Mouse (Mus musculus): ENCODE data around the gene Gm38392. TPM values are rescaled to one million over a fixed set of nuclear protein-coding genes. Genes with fewer than 3 reads are reported as not detected.

Gm38392 gene
- polyA plus RNA-seq, 1 experiment, result 0.48 TPM

GRCm38 (mm10) chr3:88237556-88238194 is 49.3 kb downstream of the Gm38392 start:
- no peak overlapping the region for H3K27ac ChIP-seq (ENCODE audit: insufficient read depth, low read depth, low read length)
- H3K4me1 ChIP-seq (ENCODE audit: control insufficient read depth, insufficient read depth, low read length), result no peaks in the 10 kb centered on the region
- TF ChIP-seq POLR2A (IDR thresholded peaks at IDR 0.05; ENCODE audit: borderline replicate concordance, low read depth, low read length) (no peak), CTCF (IDR thresholded peaks at IDR 0.05; ENCODE audit: low read depth, low read length) (no peak)
- H3K4me3 ChIP-seq (ENCODE audit: insufficient read depth, low read length), result no peak overlapping the region

- H3K27ac ChIP-seq (ENCODE audit: insufficient read depth, low read depth, low read length), result no peak overlapping the region
- H3K4me3 ChIP-seq (ENCODE audit: insufficient read depth, low read length), result no peak overlapping the region
- no peaks in the 10 kb centered on the region for H3K4me1 ChIP-seq (ENCODE audit: control insufficient read depth, insufficient read depth, low read length)
- TF ChIP-seq POLR2A (IDR thresholded peaks at IDR 0.05; ENCODE audit: borderline replicate concordance, low read depth, low read length) (no peak), CTCF (IDR thresholded peaks at IDR 0.05; ENCODE audit: low read depth, low read length) (no peak)
Measured at GRCm38 (mm10) chr3:88237161-88237555, 49.9 kb downstream of the Gm38392 start.

DNA sequence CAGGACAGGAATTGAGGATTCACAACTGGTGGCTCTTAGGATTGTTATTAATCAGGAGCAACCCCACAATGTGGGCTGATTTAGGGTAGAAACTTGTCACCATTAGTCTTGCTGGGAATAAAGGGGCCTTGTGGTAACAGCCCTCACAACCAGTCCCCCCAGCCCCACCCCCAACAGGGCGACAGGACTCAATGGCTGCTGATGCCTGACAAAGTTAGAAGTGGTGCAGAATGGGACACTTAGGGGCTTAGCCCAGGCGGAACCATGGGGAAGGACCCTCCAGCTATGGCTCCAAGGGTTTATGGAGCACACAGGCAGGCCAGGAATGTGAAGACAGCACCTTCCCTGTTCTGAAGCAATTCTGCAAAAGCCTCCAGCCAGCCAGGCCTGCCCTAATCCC is 51.4 kb downstream of the Gm38392 start:
- Histone ChIP-seq H3K27ac (ENCODE audit: insufficient read depth, low read depth, low read length) (no peak overlapping the region), H3K4me1 (ENCODE audit: control insufficient read depth, insufficient read depth, low read length) (peaks cover 8% of the 10 kb centered on the region), H3K4me3 (ENCODE audit: insufficient read depth, low read length) (no peak overlapping the region)
- TF ChIP-seq CTCF (IDR thresholded peaks at IDR 0.05; ENCODE audit: low read depth, low read length) (no peak), POLR2A (IDR thresholded peaks at IDR 0.05; ENCODE audit: borderline replicate concordance, low read depth, low read length) (no peak)

DNA sequence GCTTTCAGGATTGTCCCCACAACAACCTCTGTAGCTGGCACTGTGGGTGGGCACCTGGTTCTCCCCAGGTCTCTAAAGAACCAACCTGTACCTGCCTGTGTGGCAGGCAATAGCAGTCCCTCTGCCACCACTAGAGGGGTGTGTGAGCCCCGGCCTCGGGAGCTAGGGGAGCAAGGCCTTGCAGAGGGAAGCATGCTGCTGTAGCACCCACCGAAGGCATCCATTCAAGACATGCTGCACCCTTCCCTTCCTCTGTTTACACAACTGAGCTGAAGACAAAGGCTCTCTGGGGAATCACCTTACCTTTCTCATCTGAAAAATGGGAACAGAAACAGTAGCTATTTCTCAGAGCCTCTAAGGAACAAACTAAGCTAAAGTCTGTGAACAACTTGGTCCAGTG is 51.8 kb downstream of the Gm38392 start:
- H3K4me1 ChIP-seq (ENCODE audit: control insufficient read depth, insufficient read depth, low read length), result peaks cover 8% of the 10 kb centered on the region
- TF ChIP-seq CTCF (IDR thresholded peaks at IDR 0.05; ENCODE audit: low read depth, low read length) (0 out of 2 replicates have a peak, but pooled peaks have one; percentile 18), POLR2A (IDR thresholded peaks at IDR 0.05; ENCODE audit: borderline replicate concordance, low read depth, low read length) (no peak)
- no peak overlapping the region for H3K4me3 ChIP-seq (ENCODE audit: insufficient read depth, low read length)

GRCm38 (mm10) chr3:88234041-88234440 is 53.0 kb downstream of the Gm38392 start:
- no peak overlapping the region for H3K27ac ChIP-seq (ENCODE audit: insufficient read depth, low read depth, low read length)
- TF ChIP-seq CTCF (IDR thresholded peaks at IDR 0.05; ENCODE audit: low read depth, low read length) (no peak), POLR2A (IDR thresholded peaks at IDR 0.05; ENCODE audit: borderline replicate concordance, low read depth, low read length) (no peak)
- peaks cover 8% of the 10 kb centered on the region for H3K4me1 ChIP-seq (ENCODE audit: control insufficient read depth, insufficient read depth, low read length)
- no peak overlapping the region for H3K4me3 ChIP-seq (ENCODE audit: insufficient read depth, low read length)

More for the DNA sequence above, 51.8 kb downstream of the Gm38392 start:
- no peak overlapping the region for H3K27ac ChIP-seq (ENCODE audit: insufficient read depth, low read depth, low read length)

DNA sequence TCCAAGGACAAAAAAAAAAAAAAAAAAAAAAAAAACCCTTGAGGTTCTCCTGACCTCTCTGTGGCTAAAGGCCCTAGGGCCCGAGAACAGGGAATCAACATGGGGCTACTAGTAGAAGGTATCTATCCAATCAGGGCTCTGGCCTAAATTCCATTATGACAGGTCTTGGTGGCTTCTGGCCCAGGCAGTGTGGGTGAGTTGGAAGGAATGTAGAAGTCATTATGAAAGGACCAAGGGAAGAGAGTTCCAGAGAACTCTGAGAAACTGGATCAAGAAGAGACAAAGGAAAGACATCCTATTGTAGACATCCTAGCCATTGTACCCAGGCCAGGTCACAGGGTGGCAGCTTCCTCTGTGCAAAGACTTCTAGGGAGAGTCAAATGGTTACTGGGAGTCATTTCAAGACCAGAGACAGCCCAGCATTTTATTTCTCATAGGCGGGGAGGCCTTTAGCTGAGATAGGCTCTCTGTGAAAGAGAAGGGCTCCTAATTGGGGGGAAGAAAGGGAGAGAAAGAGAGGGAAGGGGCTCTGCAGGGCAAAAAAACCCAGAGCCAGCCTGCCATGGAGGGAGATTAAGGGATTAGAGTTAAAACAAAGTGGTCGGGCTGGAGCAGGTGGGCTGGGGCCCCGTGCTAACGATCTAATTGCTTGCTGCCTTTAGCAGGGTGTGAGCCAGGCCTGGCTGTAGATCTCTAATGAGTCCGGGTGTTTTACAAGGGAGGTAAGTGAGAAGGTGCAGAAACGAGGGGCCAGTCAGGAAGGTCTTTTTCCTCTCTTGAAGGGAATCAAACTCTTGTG is 54.0 kb downstream of the Gm38392 start:
- Histone ChIP-seq H3K4me3 (ENCODE audit: insufficient read depth, low read length) (no peak overlapping the region), H3K4me1 (ENCODE audit: control insufficient read depth, insufficient read depth, low read length) (peaks cover 8% of the 10 kb centered on the region), H3K27ac (ENCODE audit: insufficient read depth, low read depth, low read length) (no peak overlapping the region)
- TF ChIP-seq POLR2A (IDR thresholded peaks at IDR 0.05; ENCODE audit: borderline replicate concordance, low read depth, low read length) (no peak), CTCF (IDR thresholded peaks at IDR 0.05; ENCODE audit: low read depth, low read length) (no peak)

GRCm38 (mm10) chr3:88232301-88232702 is 54.7 kb downstream of the Gm38392 start:
- peaks cover 8% of the 10 kb centered on the region for H3K4me1 ChIP-seq (ENCODE audit: control insufficient read depth, insufficient read depth, low read length)
- H3K27ac ChIP-seq (ENCODE audit: insufficient read depth, low read depth, low read length), result no peak overlapping the region
- TF ChIP-seq POLR2A (IDR thresholded peaks at IDR 0.05; ENCODE audit: borderline replicate concordance, low read depth, low read length) (no peak), CTCF (IDR thresholded peaks at IDR 0.05; ENCODE audit: low read depth, low read length) (no peak)
- H3K4me3 ChIP-seq (ENCODE audit: insufficient read depth, low read length), result no peak overlapping the region

- Histone ChIP-seq H3K4me1 (ENCODE audit: control insufficient read depth, insufficient read depth, low read length) (peaks cover 8% of the 10 kb centered on the region), H3K4me3 (ENCODE audit: insufficient read depth, low read length) (no peak overlapping the region), H3K27ac (ENCODE audit: insufficient read depth, low read depth, low read length) (no peak overlapping the region)
- TF ChIP-seq CTCF (IDR thresholded peaks at IDR 0.05; ENCODE audit: low read depth, low read length) (no peak), POLR2A (IDR thresholded peaks at IDR 0.05; ENCODE audit: borderline replicate concordance, low read depth, low read length) (no peak)
Measured at GRCm38 (mm10) chr3:88231061-88231641, 55.9 kb downstream of the Gm38392 start.

DNA sequence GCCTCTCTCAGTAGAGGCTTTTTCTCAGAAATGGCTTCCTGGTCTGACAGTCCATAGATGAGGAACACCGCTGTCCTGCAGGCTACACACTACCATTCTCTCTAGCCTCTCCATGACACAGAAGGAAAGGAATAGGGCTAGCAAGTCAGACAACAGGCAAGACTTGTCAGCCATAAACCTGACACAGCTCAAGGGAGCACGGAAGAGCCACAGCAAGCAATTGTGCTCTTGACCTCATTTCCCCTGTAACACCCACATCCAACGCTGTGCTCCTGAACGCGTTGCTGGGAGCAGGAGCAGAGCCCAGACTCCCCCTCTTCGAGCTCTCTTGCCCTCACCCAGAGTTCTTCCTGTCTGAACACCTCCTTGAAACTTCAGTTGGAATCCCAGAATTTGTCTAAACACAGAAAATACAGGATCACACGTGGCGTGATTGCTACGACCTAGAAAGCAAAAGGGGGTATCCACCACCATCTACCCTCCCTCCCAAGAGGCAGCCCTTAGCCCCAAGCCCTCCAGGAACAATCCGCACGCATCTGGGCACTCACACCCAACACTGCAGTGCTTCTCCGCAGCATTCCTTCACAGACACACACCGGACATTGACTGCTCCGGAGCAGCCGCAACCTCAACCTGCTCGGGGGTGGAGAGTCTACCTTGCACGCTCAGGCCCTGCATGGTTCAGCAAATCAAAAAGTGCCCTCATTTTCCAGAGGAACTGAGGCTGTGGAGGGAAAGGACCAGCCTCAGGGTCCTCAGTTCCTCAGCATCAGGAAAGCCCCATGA is 56.6 kb downstream of the Gm38392 start:
- H3K4me3 ChIP-seq (ENCODE audit: insufficient read depth, low read length), result no peak overlapping the region
- peaks cover 8% of the 10 kb centered on the region for H3K4me1 ChIP-seq (ENCODE audit: control insufficient read depth, insufficient read depth, low read length)
- no peak overlapping the region for H3K27ac ChIP-seq (ENCODE audit: insufficient read depth, low read depth, low read length)
- no peak for TF ChIP-seq CTCF (IDR thresholded peaks at IDR 0.05; ENCODE audit: low read depth, low read length)
- TF ChIP-seq POLR2A (IDR thresholded peaks at IDR 0.05; ENCODE audit: borderline replicate concordance, low read depth, low read length), result no peak
